Mouse (Mus musculus) brain, embryonic 14.5 days (tissue): ENCODE measurements at regions not wholly inside any gene's neighbourhood (a gene's known extent, or its start where the extent isn't known, plus 50 kb on each side); places are given as distances from the start of the nearest gene placed in this dataset.
"Not testable (repeated sequence)": the region's sequence is repeated elsewhere in the genome, so short reads cannot be mapped to it uniquely, and the experiment has no call there.

ENCODE experiments used
- DNase-seq: peaks from one replicate; pipeline ENCODE4 v3.0.0-alpha.2; 2011; ENCODE audit warnings: low read depth
- CTCF ChIP-seq: fragments of 200-500 bp; IDR thresholded peaks from 2 replicates; pipeline ENCODE4 v1.5.1; 2012; ENCODE audit warnings: inconsistent platforms, mild to moderate bottlenecking, moderate library complexity, borderline replicate concordance; ENCODE audit not compliant: insufficient read depth, insufficient read length; ENCODE audit errors: extremely low read depth
- POLR2A ChIP-seq: fragments of 200-500 bp; IDR thresholded peaks from 2 replicates; pipeline ENCODE4 v1.6.1; 2012; ENCODE audit warnings: mild to moderate bottlenecking, inconsistent platforms, borderline replicate concordance; ENCODE audit not compliant: poor library complexity, insufficient read depth, insufficient read length, severe bottlenecking; ENCODE audit errors: extremely low read depth

- DNase-seq = no peak
- TF ChIP-seq POLR2A = no peak
- TF ChIP-seq CTCF = no peak
Measured at GRCm38 (mm10) chr3:68782363-68782762, 87.0 kb upstream of the 1110032F04Rik start.

- TF ChIP-seq CTCF = no peak
- no peak for TF ChIP-seq POLR2A
- DNase-seq = no peak
Measured at GRCm38 (mm10) chr3:68783666-68784416, 85.5 kb upstream of the 1110032F04Rik start.

- TF ChIP-seq CTCF = no peak
- no peak for TF ChIP-seq POLR2A
- no peak for DNase-seq
Measured at GRCm38 (mm10) chr3:68786771-68787170, 82.6 kb upstream of the 1110032F04Rik start.

- DNase-seq = peak; percentile 29
- TF ChIP-seq POLR2A = no peak
- no peak for TF ChIP-seq CTCF
Measured at GRCm38 (mm10) chr3:68787385-68788175, 81.8 kb upstream of the 1110032F04Rik start.

- no peak for DNase-seq
- TF ChIP-seq POLR2A (no peak), CTCF (no peak)
Measured at GRCm38 (mm10) chr3:68789491-68789890, 79.9 kb upstream of the 1110032F04Rik start.

- DNase-seq = no peak
- TF ChIP-seq POLR2A (no peak), CTCF (no peak)
Measured at GRCm38 (mm10) chr3:68790466-68790865, 78.9 kb upstream of the 1110032F04Rik start.

- no peak for TF ChIP-seq POLR2A
- TF ChIP-seq CTCF = no peak
- no peak for DNase-seq
Measured at GRCm38 (mm10) chr3:68792883-68793282, 76.5 kb upstream of the 1110032F04Rik start.

GRCm38 (mm10) chr3:68793923-68794322 is 75.5 kb upstream of the 1110032F04Rik start:
- peak; percentile 83 for DNase-seq
- no peak for TF ChIP-seq CTCF
- TF ChIP-seq POLR2A = no peak

GRCm38 (mm10) chr3:68794380-68795014 is 74.9 kb upstream of the 1110032F04Rik start:
- DNase-seq = peak; percentile 45
- TF ChIP-seq CTCF (no peak), POLR2A (no peak)

- TF ChIP-seq POLR2A (no peak), CTCF (no peak)
- peak; percentile 74 for DNase-seq
Measured at GRCm38 (mm10) chr3:68795641-68796040, 73.7 kb upstream of the 1110032F04Rik start.

- DNase-seq = not testable (repeated sequence)
Measured at GRCm38 (mm10) chr3:68798408-68798807, 71.0 kb upstream of the 1110032F04Rik start.

- no peak for TF ChIP-seq POLR2A
- TF ChIP-seq CTCF = no peak
- DNase-seq = no peak
Measured at GRCm38 (mm10) chr3:68808866-68809265, 60.5 kb upstream of the 1110032F04Rik start.

- no peak for DNase-seq
- TF ChIP-seq POLR2A = no peak
- no peak for TF ChIP-seq CTCF
Measured at GRCm38 (mm10) chr3:68813461-68813860, 55.9 kb upstream of the 1110032F04Rik start.
